Mouse (Mus musculus): ENCODE results near the gene Ribc1. TPM values are rescaled to one million over a fixed set of nuclear protein-coding genes. Genes with fewer than 3 reads are reported as not detected.

Gene Ribc1
- under 1 TPM; 0.37 to 0.43 TPM for total RNA-seq (2021)
- long read RNA-seq, experiment 1, partial matches to known transcripts, result 0 of 1 reads
- long read RNA-seq, experiment 1, other reads (novel, unspliced or antisense), result 1 of 1 reads
- long read RNA-seq, experiment 2, partial matches to known transcripts, result 0 of 1 reads
- long read RNA-seq, experiment 2, other reads (novel, unspliced or antisense), result 0 of 1 reads

- DNase-seq, result peak; percentile 88 to 93
- intact Hi-C loops (cut with DNase I), result loop anchor here (5.0 kb wide), 2 partner anchors 69 to 161 kb away; no protein-coding TSS in a partner anchor
Observed at GRCm38 (mm10) chrX:152016151-152017145, at the start of gene Ribc1, which contains the start of gene Smc1a. Gene Ribc1, minus strand, starts transcription at chrX:152016295. Gene Smc1a, plus strand, starts transcription at chrX:152016428.

GRCm38 (mm10) chrX:152065674-152066073 lies 49.6 kb upstream of the Ribc1 start:
- DNase-seq, result no peak
- intact Hi-C loops (cut with DNase I), result no loop called here

- intact Hi-C loops (cut with DNase I), result no loop called here
- no peak for DNase-seq
Observed at GRCm38 (mm10) chrX:152054094-152054493, 38.0 kb upstream of the Ribc1 start.

GRCm38 (mm10) chrX:152052546-152052945 lies 36.5 kb upstream of the Ribc1 start:
- intact Hi-C loops (cut with DNase I), result no loop called here
- DNase-seq, result no peak

GRCm38 (mm10) chrX:152047230-152047629 lies 31.1 kb upstream of the Ribc1 start:
- no peak for DNase-seq
- intact Hi-C loops (cut with DNase I), result no loop called here

GRCm38 (mm10) chrX:152039865-152040264 lies 23.8 kb upstream of the Ribc1 start:
- intact Hi-C loops (cut with DNase I), result no loop called here
- DNase-seq, result no peak

GRCm38 (mm10) chrX:152019294-152019693 lies 3.2 kb upstream of the Ribc1 start:
- intact Hi-C loops (cut with DNase I), result loop anchor here (5.0 kb wide), 2 partner anchors 72 to 158 kb away; no protein-coding TSS in a partner anchor
- DNase-seq, result no peak

GRCm38 (mm10) chrX:152017186-152017585 lies 1.1 kb upstream of the Ribc1 start:
- DNase-seq, result no peak
- intact Hi-C loops (cut with DNase I), result loop anchor here (5.0 kb wide), 2 partner anchors 70 to 160 kb away; no protein-coding TSS in a partner anchor

- DNase-seq, result no peak
- intact Hi-C loops (cut with DNase I), result loop anchor here (5.0 kb wide), 2 partner anchors 68 to 162 kb away; no protein-coding TSS in a partner anchor
Observed at GRCm38 (mm10) chrX:152015752-152016150, 344 bp downstream of the Ribc1 start.

- intact Hi-C loops (cut with DNase I), result no loop called here
- no peak for DNase-seq
Observed at GRCm38 (mm10) chrX:152007863-152008262, 8.2 kb downstream of the Ribc1 start.

GRCm38 (mm10) chrX:152002865-152003264 lies 13.2 kb downstream of the Ribc1 start:
- intact Hi-C loops (cut with DNase I), result no loop called here
- no peak for DNase-seq

GRCm38 (mm10) chrX:152001737-152002710 lies 14.1 kb downstream of the Ribc1 start, which contains the start of gene Hsd17b10:
Gene Hsd17b10, plus strand, starts transcription at chrX:152001845.
- peak; percentile 82 to 83 for DNase-seq
- intact Hi-C loops (cut with DNase I), result no loop called here

GRCm38 (mm10) chrX:152001182-152001684 lies 14.9 kb downstream of the Ribc1 start:
- DNase-seq, result no peak
- intact Hi-C loops (cut with DNase I), result no loop called here

- intact Hi-C loops (cut with DNase I), result no loop called here
- DNase-seq, result no peak
Observed at GRCm38 (mm10) chrX:151999006-151999710, 16.9 kb downstream of the Ribc1 start.

Other genes starting within 250 kb of the Ribc1 start
- 100 to 1,000 TPM; 160 to 172 TPM for gene Huwe1, start 215.5 kb downstream of the Ribc1 start, total RNA-seq (2021)
- gene Hsd17b10, start 14.4 kb downstream of the Ribc1 start, total RNA-seq (2021), result 100 to 1,000 TPM; 163 to 184 TPM
- 10 to 100 TPM; 30.2 to 33.1 TPM for gene Smc1a, start 133 bp upstream of the Ribc1 start, total RNA-seq (2021)
- gene Iqsec2, start 128.0 kb upstream of the Ribc1 start, total RNA-seq (2021), result 10 to 100 TPM; 61.7 to 73.2 TPM
- gene Kdm5c, start 216.7 kb upstream of the Ribc1 start, total RNA-seq (2021), result 10 to 100 TPM; 41.4 to 61.8 TPM